Mouse (Mus musculus) forebrain, embryonic 13.5 days (tissue): ENCODE results near the gene Tmem170b. TPM values are rescaled to one million over a fixed set of nuclear protein-coding genes. Genes with fewer than 3 reads are reported as not detected.
"Not testable (repeated sequence)": the region's sequence is repeated elsewhere in the genome, so short reads cannot be mapped to it uniquely, and the experiment has no call there.

Experiments used
- ATAC-seq: fragments of 200-750 bp; cut with Nextera tagmentation; 2 replicates; pipeline ENCODE4 v1.8.0; 2017
- H3K27ac ChIP-seq: fragments of 300-500 bp; sonication (generic); 2 replicates; pipeline ENCODE4 v1.5.1; 2015; ENCODE audit warnings: inconsistent platforms, mild to moderate bottlenecking, moderate library complexity
- H3K27me3 ChIP-seq: fragments of 300-500 bp; sonication (generic); 2 replicates; pipeline ENCODE4 v1.6.1; 2015; ENCODE audit warnings: mild to moderate bottlenecking, inconsistent platforms
- H3K36me3 ChIP-seq: fragments of 300-500 bp; sonication (generic); 2 replicates; pipeline ENCODE4 v1.6.1; 2015; ENCODE audit warnings: mild to moderate bottlenecking, inconsistent platforms; ENCODE audit not compliant: poor library complexity, severe bottlenecking
- H3K4me1 ChIP-seq: fragments of 300-500 bp; sonication (generic); 2 replicates; pipeline ENCODE4 v1.6.1; 2015; ENCODE audit warnings: inconsistent platforms
- H3K4me2 ChIP-seq: fragments of 300-500 bp; sonication (generic); 2 replicates; pipeline ENCODE4 v1.6.1; 2015; ENCODE audit warnings: inconsistent platforms, mild to moderate bottlenecking, moderate library complexity
- H3K4me3 ChIP-seq: fragments of 300-500 bp; sonication (generic); 2 replicates; pipeline ENCODE4 v1.5.1; 2015; ENCODE audit warnings: mild to moderate bottlenecking, inconsistent platforms
- H3K9ac ChIP-seq: fragments of 300-500 bp; sonication (generic); 2 replicates; pipeline ENCODE4 v1.6.1; 2015; ENCODE audit warnings: mild to moderate bottlenecking, inconsistent platforms
- H3K9me3 ChIP-seq: fragments of 300-500 bp; sonication (generic); replicated peaks from 2 replicates; pipeline ENCODE4 v1.6.1; 2016; ENCODE audit warnings: inconsistent platforms
- WGBS: fragments of 180-500 bp; shearing (Covaris S2); methylation state at CpG from one replicate; pipeline ENCODE4 v1.1.7; 2015; 5-methylcytosine and 5-hydroxymethylcytosine counted together
- polyA plus RNA-seq: library from polyadenylated mRNA; unstranded; fragments of >200 nt; fragmentation: Nextera tagmentation; extraction: Ambion mirVana; gene quantifications from 2 replicates; pipeline ENCODE4 v1.2.1, GENCODE M21; 2015

Gene Tmem170b
- polyA plus RNA-seq, 1 experiment from 2014 or later, result 28.0 TPM

- ATAC-seq, H3K4me2 ChIP-seq, H3K36me3 ChIP-seq, H3K4me3 ChIP-seq, H3K27ac ChIP-seq, H3K27me3 ChIP-seq, H3K9ac ChIP-seq, H3K4me1 ChIP-seq, H3K9me3 ChIP-seq: not testable (repeated sequence)
- WGBS, result 89% methylated on average over 9 of the region's 9 CpGs
Measured at GRCm38 (mm10) chr13:41674608-41675007, 68.9 kb downstream of the Tmem170b start.

GRCm38 (mm10) chr13:41675498-41675897 lies 69.8 kb downstream of the Tmem170b start:
- H3K9ac ChIP-seq, result no peak overlapping the region
- no peak overlapping the region for H3K27ac ChIP-seq
- no peaks in the 10 kb centered on the region for H3K36me3 ChIP-seq
- no peaks in the 10 kb centered on the region for H3K4me1 ChIP-seq
- no peaks in the 10 kb centered on the region for H3K27me3 ChIP-seq
- ATAC-seq, result no peak
- H3K9me3 ChIP-seq, result no peaks in the 10 kb centered on the region
- H3K4me3 ChIP-seq, result no peak overlapping the region
- WGBS, result 98% methylated on average over 3 of the region's 3 CpGs
- H3K4me2 ChIP-seq, result no peak overlapping the region

DNA sequence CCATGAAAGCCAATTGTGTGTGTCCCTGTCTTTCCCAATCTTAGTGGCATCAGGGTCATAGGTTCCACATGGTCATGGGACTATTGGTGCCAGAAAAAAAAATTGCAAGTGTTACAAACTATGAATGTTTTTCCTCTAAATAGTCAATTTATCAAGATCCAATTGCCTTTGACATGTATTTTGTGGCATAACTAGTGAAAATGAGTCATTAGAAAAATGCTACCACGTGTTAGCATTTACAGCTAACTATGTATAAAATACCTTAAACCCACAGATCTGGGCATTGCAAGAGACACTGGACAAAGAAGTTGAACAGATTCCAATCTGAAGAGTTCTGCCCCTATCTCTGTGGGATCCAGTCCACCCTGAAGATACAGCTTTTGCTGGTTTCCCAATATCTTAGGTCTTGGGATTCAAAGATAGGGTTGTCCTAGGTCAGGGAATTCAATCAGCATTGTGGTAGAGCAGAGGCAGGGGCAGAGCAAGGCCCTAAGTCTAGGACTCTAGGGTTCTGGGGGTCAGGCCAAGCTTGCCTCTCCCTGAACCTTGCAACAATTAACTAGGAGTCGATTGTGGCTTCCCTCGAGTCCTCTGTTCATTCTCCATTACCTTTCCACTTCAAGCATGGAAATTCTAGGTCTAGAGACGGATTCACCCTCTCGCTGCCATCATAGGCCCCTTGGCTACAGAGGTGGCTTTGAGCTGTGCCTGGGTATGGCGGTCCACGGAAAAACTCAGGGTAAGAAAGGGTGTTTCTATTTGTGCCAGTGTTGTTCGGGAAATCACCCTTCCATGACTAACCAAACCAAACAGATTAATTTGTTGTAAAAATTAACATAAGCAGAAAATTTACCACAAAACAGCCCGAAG lies 70.5 kb downstream of the Tmem170b start:
- no peak for ATAC-seq

GRCm38 (mm10) chr13:41676836-41677186 lies 71.1 kb downstream of the Tmem170b start:
- H3K27ac ChIP-seq, result no peak overlapping the region
- H3K4me3 ChIP-seq, result no peak overlapping the region
- no peak overlapping the region for H3K4me2 ChIP-seq
- H3K27me3 ChIP-seq, result no peaks in the 10 kb centered on the region
- no peaks in the 10 kb centered on the region for H3K4me1 ChIP-seq
- H3K9me3 ChIP-seq, result no peaks in the 10 kb centered on the region
- WGBS, result 56% methylated on average over 7 of the region's 7 CpGs
- no peaks in the 10 kb centered on the region for H3K36me3 ChIP-seq
- no peak overlapping the region for H3K9ac ChIP-seq
- ATAC-seq, result no peak

More for the DNA sequence above, 70.5 kb downstream of the Tmem170b start:
- no peak overlapping the region for H3K4me2 ChIP-seq
- no peaks in the 10 kb centered on the region for H3K36me3 ChIP-seq
- H3K27ac ChIP-seq, result no peak overlapping the region
- H3K4me3 ChIP-seq, result no peak overlapping the region
- H3K9me3 ChIP-seq, result no peaks in the 10 kb centered on the region
- 88% methylated on average over 9 of the region's 9 CpGs for WGBS
- no peak overlapping the region for H3K9ac ChIP-seq
- no peaks in the 10 kb centered on the region for H3K4me1 ChIP-seq
- H3K27me3 ChIP-seq, result no peaks in the 10 kb centered on the region

- WGBS, result 85% methylated on average over 12 of the region's 12 CpGs
- no peak for ATAC-seq
Measured at GRCm38 (mm10) chr13:41680854-41681549, 75.3 kb downstream of the Tmem170b start.

GRCm38 (mm10) chr13:41682341-41683119 lies 76.8 kb downstream of the Tmem170b start:
- WGBS, result 93% methylated on average over 12 of the region's 12 CpGs
- no peak overlapping the region for H3K9ac ChIP-seq
- H3K4me2 ChIP-seq, result no peak overlapping the region
- H3K4me3 ChIP-seq, result no peak overlapping the region
- no peak overlapping the region for H3K27ac ChIP-seq
- H3K9me3 ChIP-seq, result no peaks in the 10 kb centered on the region
- H3K27me3 ChIP-seq, result no peaks in the 10 kb centered on the region
- H3K4me1 ChIP-seq, result no peaks in the 10 kb centered on the region
- no peaks in the 10 kb centered on the region for H3K36me3 ChIP-seq
- ATAC-seq, result no peak

More at GRCm38 (mm10) chr13:41680854-41681549, 75.3 kb downstream of the Tmem170b start:
- Histone ChIP-seq H3K4me3 (no peak overlapping the region), H3K9me3 (no peaks in the 10 kb centered on the region), H3K9ac (no peak overlapping the region), H3K4me2 (no peak overlapping the region), H3K27me3 (no peaks in the 10 kb centered on the region), H3K27ac (no peak overlapping the region), H3K4me1 (no peaks in the 10 kb centered on the region), H3K36me3 (no peaks in the 10 kb centered on the region)

- Histone ChIP-seq H3K9me3 (no peaks in the 10 kb centered on the region), H3K27me3 (no peaks in the 10 kb centered on the region), H3K9ac (no peak overlapping the region), H3K36me3 (no peaks in the 10 kb centered on the region), H3K4me2 (no peak overlapping the region), H3K4me3 (no peak overlapping the region), H3K4me1 (no peaks in the 10 kb centered on the region), H3K27ac (no peak overlapping the region)
- WGBS, result 82% methylated on average over 11 of the region's 11 CpGs
- ATAC-seq, result no peak
Measured at GRCm38 (mm10) chr13:41683356-41684012, 77.8 kb downstream of the Tmem170b start.

DNA sequence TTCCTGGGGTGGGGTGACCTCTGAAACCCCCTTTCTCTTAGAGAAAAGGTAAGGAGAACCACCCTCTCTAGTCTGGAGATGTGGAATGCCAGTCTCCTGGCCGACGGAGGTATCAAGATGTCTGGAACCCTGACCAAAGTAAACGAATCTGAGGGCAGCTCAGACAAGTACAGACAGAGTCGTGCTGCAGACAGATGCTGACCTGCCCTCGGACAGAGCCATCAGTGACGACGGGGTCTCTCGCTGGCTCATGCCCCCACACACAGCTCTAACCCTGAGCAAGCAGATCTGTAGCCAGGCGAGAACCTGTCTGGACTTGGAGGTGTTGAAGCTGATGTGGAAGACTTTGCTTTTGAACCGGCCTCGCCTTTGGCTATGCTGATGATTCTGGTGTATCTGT lies 79.8 kb downstream of the Tmem170b start:
- no peak for ATAC-seq
- Histone ChIP-seq H3K27ac (no peak overlapping the region), H3K4me3 (no peak overlapping the region), H3K4me2 (no peak overlapping the region), H3K9ac (no peak overlapping the region), H3K4me1 (no peaks in the 10 kb centered on the region), H3K9me3 (no peaks in the 10 kb centered on the region), H3K36me3 (no peaks in the 10 kb centered on the region), H3K27me3 (no peaks in the 10 kb centered on the region)
- WGBS, result 94% methylated on average over 11 of the region's 11 CpGs

DNA sequence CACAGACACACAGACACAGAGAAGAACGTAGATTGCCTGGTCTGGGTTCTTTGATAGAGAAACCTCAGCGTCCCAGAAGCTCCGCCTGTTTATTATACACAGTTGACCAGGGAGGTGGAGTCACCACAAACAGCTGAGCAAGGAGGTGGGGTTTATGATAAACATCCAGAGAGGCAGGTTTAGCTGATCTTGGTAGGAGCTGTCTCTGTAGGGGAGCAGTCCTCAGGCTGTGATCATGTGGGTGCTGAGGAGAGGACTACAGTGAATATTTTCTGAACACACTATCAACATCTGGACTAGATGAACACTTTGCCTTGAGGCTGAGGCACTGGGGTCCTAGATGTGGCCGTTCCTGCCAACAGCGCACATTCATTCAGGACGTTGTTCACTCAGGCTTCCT lies 83.3 kb downstream of the Tmem170b start:
- no peak overlapping the region for H3K27ac ChIP-seq
- H3K4me2 ChIP-seq, result no peak overlapping the region
- no peak for ATAC-seq
- H3K4me1 ChIP-seq, result no peaks in the 10 kb centered on the region
- no peaks in the 10 kb centered on the region for H3K9me3 ChIP-seq
- whole genome bisulfite sequencing, result 87% methylated on average over 6 of the region's 6 CpGs
- H3K9ac ChIP-seq, result no peak overlapping the region
- no peaks in the 10 kb centered on the region for H3K27me3 ChIP-seq
- H3K36me3 ChIP-seq, result no peaks in the 10 kb centered on the region
- no peak overlapping the region for H3K4me3 ChIP-seq

DNA sequence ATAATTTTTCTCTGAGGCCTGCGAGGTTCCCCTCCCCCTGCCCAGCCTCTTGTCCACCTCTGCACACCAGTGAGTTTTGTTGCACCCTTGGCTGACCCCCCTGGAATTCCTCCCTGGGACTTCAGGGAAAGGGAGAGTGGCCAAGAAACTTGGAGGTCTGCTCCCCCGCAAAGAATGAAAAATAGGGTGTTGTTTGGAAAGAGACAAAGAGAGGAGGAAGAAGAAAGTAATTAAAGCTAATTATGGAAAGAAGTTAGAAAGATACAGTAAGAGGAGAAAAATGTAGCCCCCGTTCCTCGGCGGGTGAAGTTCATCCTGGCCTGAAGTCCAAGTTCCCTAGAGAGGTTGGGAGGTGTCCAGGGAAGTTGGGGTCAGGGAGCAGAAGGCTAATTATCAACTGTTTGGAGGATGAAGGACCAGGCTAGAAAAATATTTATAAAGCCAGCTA lies 83.9 kb downstream of the Tmem170b start:
- Histone ChIP-seq H3K27me3 (no peaks in the 10 kb centered on the region), H3K4me1 (no peaks in the 10 kb centered on the region), H3K4me3 (no peak overlapping the region), H3K4me2 (no peak overlapping the region), H3K9ac (no peak overlapping the region), H3K9me3 (no peaks in the 10 kb centered on the region), H3K27ac (no peak overlapping the region), H3K36me3 (no peaks in the 10 kb centered on the region)
- ATAC-seq, result no peak
- 74% methylated on average over 5 of the region's 5 CpGs for WGBS
